Mouse (Mus musculus): Measurements from ENCODE around the gene Sel1l3.

Sel1l3 gene

GRCm38 (mm10) chr5:53174461-53174860 lies 39.3 kb downstream of the Sel1l3 start:
- no peak for DNase-seq (ENCODE audit: low read depth, low spot score)

- no peak for DNase-seq (ENCODE audit: low read depth, low spot score)
Measured at GRCm38 (mm10) chr5:53172908-53173307, 40.8 kb downstream of the Sel1l3 start.

GRCm38 (mm10) chr5:53172256-53172636 lies 41.5 kb downstream of the Sel1l3 start:
- no peak for DNase-seq (ENCODE audit: low read depth, low spot score)

GRCm38 (mm10) chr5:53171611-53172255 lies 42.0 kb downstream of the Sel1l3 start:
- no peak for DNase-seq (ENCODE audit: low read depth, low spot score)

GRCm38 (mm10) chr5:53167564-53167963 lies 46.2 kb downstream of the Sel1l3 start:
- DNase-seq (ENCODE audit: low read depth, low spot score), result no peak

- DNase-seq (ENCODE audit: low read depth, low spot score), result no peak
Measured at GRCm38 (mm10) chr5:53165672-53166071, 48.1 kb downstream of the Sel1l3 start.

- DNase-seq (ENCODE audit: low read depth, low spot score), result no peak
Measured at GRCm38 (mm10) chr5:53162436-53162835, 51.3 kb downstream of the Sel1l3 start.

GRCm38 (mm10) chr5:53161506-53162186 lies 52.1 kb downstream of the Sel1l3 start:
- no peak for DNase-seq (ENCODE audit: low read depth, low spot score)

GRCm38 (mm10) chr5:53160207-53160606 lies 53.5 kb downstream of the Sel1l3 start:
- no peak for DNase-seq (ENCODE audit: low read depth, low spot score)

- no peak for DNase-seq (ENCODE audit: low read depth, low spot score)
Measured at GRCm38 (mm10) chr5:53159631-53160030, 54.1 kb downstream of the Sel1l3 start.

- no peak for DNase-seq (ENCODE audit: low read depth, low spot score)
Measured at GRCm38 (mm10) chr5:53159166-53159565, 54.6 kb downstream of the Sel1l3 start.

- no peak for DNase-seq (ENCODE audit: low read depth, low spot score)
Measured at GRCm38 (mm10) chr5:53155985-53156679, 57.6 kb downstream of the Sel1l3 start.

GRCm38 (mm10) chr5:53154501-53154900 lies 59.2 kb downstream of the Sel1l3 start:
- DNase-seq (ENCODE audit: low read depth, low spot score), result no peak

- no peak for DNase-seq (ENCODE audit: low read depth, low spot score)
Measured at GRCm38 (mm10) chr5:53154078-53154477, 59.6 kb downstream of the Sel1l3 start.

GRCm38 (mm10) chr5:53153144-53153543 lies 60.6 kb downstream of the Sel1l3 start:
- DNase-seq (ENCODE audit: low read depth, low spot score), result no peak

- DNase-seq (ENCODE audit: low read depth, low spot score), result no peak
Measured at GRCm38 (mm10) chr5:53151379-53151960, 62.3 kb downstream of the Sel1l3 start.

- DNase-seq (ENCODE audit: low read depth, low spot score), result no peak
Measured at GRCm38 (mm10) chr5:53148960-53149685, 64.6 kb downstream of the Sel1l3 start.

GRCm38 (mm10) chr5:53148160-53148923 lies 65.4 kb downstream of the Sel1l3 start:
- no peak for DNase-seq (ENCODE audit: low read depth, low spot score)

- no peak for DNase-seq (ENCODE audit: low read depth, low spot score)
Measured at GRCm38 (mm10) chr5:53147418-53147817, 66.3 kb downstream of the Sel1l3 start.

GRCm38 (mm10) chr5:53146684-53147061 lies 67.1 kb downstream of the Sel1l3 start:
- no peak for DNase-seq (ENCODE audit: low read depth, low spot score)
